Mouse (Mus musculus): ENCODE measurements around the gene Fam120a.

DNA sequence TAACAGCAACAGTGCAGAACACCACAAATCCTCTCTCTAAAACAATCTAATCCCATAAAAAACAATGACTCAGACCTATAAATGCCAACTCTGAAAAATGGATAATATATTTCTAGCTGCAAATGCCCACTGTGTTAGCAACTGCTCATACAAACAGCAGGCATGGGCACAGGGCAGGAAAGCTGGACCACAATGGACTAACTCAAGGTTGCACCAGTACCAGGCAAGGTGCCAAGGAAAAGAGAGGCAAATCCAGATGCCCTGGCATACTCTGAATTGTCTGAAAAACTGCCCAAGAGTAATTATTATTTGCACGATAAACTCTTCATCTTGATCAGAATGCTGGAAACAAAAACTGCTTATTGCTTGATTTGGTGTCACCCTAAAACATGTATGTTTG is 54.1 kb downstream of the Fam120a start:
- no peak for TF ChIP-seq POLR2A (IDR thresholded peaks at IDR 0.05; ENCODE audit: borderline replicate concordance, extremely low read depth, insufficient read depth, insufficient read length, poor library complexity, severe bottlenecking)
- TF ChIP-seq CTCF (IDR thresholded peaks at IDR 0.05; ENCODE audit: borderline replicate concordance, extremely low read depth, insufficient read depth, insufficient read length) = no peak

Measured in brain, embryonic 14.5 days (tissue).